Mouse (Mus musculus): Measurements from ENCODE around the gene Rcsd1.

Rcsd1 gene

DNA sequence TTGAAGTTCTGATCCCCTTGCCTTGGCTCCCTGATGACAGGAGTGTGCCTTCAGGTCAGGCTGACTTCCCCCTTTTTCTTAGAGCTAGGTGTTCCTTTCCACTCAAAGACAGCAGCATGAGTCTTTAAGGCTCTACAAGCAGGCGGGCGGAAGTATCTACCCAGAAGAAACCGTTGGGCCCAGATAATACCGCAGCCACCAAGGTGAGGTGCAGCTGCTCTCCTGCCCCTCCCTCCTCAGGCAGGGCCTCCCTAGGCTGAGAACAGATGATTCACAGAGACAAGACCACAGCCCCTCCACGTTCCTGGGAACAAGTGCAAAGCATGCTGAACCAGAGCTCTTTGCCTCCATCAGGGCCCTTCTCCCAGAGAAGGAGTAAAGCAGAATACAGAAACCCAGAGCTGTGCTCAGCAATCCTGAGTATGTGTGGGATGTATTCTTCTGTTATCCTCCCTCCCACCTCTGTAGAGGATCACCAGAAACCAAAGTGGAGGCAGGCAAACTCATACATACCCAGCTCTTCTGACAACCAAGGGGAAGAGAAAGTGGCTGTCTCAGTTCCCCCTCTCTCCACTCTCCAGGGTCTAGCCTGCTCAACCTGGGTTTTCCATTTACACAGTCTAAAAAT is at the start of gene Rcsd1:
Gene Rcsd1, minus strand, starts transcription at position 129 of the 628 bp plus-strand sequence.
- peak; percentile 63 to 71 for DNase-seq

DNA sequence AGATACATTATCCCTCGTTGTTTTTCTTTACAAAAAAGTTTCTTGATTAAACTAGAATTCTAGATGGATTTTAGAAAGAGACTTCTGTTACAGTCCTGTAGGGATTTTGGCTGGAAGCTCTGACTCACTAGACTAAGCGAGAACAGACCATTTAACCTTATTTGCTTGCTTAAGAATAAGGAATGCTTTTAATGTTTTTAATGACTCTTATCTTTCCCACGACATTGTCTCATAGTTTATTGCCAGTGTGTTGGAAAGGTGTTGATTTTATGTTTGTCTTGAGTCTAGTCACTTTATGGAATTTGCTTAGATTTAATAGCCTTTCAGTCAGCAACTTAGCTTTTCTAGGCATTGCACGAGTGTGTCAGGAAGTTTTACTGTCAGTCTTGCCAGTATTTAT is 45.6 kb upstream of the Rcsd1 start:
- no peak for DNase-seq

DNA sequence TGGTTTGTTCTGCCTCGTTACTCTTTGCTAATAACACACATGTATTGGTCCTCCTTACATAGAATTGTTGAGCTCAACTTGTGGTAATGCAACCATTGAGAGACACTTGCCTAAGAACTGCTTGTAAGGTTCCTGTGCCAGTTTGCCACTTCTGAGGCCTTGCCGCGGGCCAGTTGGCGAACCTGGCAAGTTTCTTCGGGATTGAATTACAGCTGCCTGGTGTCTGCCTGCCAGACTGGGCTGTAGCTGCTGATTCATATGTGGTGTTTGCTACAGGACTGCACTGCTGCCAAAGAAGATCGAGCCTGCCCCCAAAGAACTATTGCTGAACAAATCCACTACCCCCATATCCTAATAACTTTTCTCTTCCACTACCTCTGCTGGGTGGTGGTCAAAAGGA is 44.6 kb upstream of the Rcsd1 start:
- DNase-seq: no peak

GRCm38 (mm10) chr1:165751838-165752237 is 42.3 kb upstream of the Rcsd1 start:
- DNase-seq: no peak

DNA sequence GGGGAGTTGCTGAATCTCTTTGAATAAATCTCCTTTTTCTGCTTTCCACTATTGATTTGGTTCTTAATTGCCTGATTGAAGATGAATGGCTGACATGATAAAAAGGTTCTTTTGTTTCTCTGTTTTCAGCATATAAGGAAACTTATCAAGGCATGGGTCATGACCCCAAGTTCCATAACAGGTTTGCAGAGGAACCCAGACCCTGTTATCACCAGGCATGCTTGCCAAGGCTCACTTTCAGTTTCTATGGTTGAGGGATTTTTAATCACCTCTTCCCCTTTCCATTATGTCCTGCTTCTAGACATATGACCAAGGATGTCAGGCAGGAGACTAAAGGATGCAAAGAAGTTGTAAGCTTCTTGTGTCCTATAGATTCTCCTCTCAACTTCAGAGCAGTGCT is 41.6 kb upstream of the Rcsd1 start:
- DNase-seq: no peak

DNA sequence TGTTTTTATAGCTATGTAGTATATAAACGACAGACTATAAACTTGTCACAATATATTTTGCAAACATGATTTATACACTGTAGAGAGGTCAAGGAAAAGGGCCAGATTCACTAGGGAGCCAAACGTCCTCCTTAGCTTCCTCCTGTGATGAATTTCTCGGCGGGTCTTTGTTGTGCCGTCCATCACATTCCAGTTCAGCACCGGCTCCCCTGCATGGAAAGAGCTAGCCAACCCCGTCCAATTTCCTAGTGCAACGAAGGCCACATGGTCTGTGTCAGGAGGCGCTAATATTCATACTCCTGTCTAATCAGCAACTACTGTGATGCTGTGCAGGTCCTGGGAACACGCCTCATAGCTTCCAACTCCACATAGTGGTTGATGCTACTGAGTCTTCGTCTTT is 38.5 kb upstream of the Rcsd1 start:
- DNase-seq: no peak

DNA sequence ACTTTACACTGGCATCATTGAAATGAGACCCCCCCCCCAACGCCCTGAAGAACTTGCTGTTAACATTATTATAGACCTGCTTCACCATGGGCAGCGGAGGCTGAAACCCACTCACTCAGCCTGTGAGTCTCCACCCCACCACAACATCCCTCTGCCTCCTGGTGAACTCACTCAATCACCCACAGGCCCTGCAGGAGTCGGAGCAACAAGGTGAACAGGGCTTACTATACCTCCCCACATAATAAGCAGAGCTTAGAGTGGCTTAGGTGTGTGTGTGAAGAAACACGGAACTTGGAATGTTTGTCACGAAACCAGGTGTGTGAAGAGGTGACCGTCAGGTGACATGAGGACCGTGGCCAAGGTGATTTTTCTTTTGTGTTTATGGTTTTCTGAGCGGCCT is 32.4 kb upstream of the Rcsd1 start:
- no peak for DNase-seq

DNA sequence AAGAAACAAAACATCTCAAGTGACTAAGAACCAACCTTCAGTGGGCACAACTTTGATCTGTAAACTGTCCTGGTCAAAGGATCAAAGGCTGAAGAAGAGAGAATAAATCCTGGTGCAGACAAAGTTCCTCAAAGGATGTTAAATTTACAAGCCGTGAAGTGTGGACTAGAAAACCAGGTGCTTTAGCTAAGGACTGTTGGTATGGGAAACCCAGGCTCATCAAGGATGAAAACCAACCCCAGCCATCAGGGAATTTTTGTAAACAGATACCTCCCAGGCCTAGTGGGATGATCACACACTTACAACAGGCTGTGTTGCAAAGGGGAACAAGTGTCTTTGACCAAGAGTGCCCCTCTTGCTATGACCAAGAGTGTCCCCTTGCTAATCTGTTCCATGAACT is 29.4 kb upstream of the Rcsd1 start:
- no peak for DNase-seq

DNA sequence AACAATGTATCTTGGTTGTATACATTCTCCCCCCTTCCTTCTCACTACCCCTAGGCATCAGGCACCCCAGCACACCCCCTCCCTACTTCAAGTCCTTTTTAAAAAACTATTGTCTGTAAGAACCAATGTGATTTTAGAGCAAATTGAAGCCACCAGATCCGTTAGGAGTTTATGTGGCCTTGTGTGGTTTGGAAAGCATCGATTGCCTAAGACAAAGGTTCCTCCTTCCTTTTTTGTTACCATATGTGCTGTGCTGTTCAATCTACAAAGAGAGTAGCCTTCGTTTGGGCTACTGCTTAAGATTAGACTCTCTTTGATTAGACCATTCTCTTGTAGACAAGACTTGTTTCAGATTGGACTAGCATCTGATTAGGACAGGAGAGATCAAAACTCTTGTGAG is 28.3 kb upstream of the Rcsd1 start:
- DNase-seq: no peak

DNA sequence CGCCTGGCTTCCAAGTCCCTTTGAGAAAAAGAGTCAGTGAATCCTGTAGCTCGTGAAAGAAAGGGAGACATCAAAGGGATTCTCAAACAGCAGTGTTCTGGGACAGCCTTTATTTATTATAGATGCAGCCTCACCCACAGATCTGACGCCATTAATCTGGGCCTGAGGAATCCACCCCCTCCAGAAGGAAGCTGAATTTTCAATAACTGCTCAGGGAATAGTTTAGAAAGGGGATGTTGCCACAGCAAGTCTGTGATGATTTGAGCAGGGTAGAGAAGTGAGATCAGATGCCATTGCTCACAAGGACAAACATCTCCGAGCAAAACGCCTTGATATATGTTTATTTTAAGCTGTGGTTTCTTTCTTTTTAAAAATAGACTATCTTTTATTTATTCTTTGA is 27.9 kb upstream of the Rcsd1 start:
- no peak for DNase-seq

DNA sequence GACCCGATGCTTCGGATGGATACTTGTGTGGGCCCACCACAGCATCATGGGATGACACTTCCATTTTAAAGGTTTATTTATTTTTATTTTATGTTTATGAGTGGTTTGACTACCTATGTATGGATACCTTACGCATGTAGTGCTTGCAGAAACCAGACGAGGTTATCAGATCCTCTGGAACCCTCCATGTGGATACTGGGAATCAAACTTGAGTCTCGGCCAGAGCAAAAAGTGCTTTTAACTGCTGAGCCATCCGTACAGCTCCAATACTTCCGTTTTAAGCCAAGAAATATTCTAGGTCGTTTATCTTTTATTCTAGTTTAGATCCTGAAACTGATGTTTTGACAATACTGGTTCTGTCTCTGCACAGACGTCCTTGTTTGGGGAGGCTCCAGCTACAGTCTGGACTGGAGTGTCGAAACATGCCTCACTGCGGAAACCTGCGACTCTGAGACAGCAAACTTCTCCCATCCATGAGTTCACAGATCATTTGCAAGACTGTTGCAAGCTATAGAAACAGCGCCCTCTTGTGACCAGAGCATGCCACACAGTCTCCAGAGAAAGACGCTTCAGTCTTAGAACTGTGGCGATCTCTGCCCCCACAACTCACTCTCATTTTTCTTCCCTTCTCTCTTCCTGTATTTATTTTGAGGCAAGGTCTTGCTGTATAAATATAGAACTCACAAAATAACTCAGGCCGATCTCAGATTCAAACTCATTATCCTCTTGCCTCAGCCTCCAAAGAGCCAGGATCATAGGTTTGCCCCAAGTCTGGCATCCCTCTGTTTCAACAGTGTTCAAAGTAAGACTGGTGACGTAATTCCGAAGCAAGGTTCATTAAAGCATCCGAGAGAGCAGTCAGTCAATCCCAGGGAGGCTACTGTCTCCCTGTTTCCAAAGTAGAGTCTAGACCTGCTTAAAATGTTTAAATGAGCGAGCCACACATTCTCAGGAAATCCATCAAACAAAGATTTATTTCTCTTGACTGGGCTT is 26.6 kb upstream of the Rcsd1 start:
- peak; percentile 88 to 90 for DNase-seq

GRCm38 (mm10) chr1:165734840-165735239 is 25.3 kb upstream of the Rcsd1 start:
- DNase-seq: no peak

DNA sequence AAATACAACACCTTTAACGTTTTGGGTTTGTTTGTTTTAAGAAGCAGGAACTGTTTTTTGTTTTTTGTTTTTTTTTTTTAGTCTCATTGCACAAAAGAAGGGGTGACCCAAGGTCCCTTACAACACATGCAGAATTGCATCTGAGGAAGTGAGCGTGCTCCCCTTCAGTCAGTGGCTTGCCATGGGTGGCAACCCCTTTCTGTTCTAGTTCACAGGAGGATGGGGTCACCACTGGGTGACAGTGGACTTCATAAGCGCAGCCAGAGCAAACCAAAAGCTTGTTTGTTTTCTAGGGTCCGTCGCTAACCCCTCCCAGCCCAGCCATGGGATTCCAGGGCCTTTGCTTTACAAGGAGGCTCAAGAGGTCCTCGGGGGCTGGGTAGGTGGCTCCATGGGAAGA is 22.0 kb upstream of the Rcsd1 start:
- DNase-seq: no peak

GRCm38 (mm10) chr1:165730129-165730528 is 20.6 kb upstream of the Rcsd1 start:
- no peak for DNase-seq

GRCm38 (mm10) chr1:165728057-165728639 is 18.6 kb upstream of the Rcsd1 start:
- DNase-seq: no peak

- no peak for DNase-seq
Measured at GRCm38 (mm10) chr1:165726986-165727385, 17.4 kb upstream of the Rcsd1 start.

- no peak for DNase-seq
Measured at GRCm38 (mm10) chr1:165725039-165725644, 15.6 kb upstream of the Rcsd1 start.

DNA sequence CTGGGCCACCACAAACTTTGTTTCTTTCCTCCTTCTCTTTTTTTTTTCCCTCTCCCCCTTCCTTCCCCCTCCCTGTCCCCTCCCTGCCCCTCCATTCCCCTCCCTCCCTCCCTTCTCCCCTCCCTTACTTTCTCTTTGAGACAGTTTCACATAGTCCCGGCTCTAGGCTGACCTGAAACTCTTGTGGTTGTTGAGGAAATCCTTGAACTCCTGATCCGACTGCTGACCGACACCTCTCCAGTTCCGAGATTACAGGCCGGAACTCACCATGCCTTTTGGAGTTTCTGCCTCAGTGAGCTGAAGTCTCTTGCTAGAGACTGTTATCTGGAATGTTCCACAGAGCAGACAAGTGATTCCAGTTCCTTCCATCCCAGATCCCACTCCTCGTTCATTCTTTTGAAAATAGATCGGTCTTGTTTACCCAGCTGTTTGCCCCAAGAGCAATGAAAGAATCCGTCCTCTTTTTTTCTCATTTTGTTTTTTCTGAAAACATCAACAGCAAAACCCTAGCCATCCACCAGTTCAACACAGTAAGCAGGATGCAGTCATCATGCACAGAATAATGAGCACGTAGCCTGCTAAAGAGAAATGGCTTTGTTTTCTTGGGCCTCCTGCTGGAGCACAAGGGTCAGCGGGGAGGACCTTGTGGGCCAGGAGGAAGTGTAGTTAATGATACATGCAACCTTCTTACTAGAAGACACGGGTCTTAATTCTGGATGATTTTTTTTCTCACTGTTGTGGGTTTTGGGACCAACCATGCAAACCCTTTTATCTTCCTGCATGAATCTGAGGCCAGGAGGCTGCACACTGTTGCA is 14.9 kb upstream of the Rcsd1 start:
- no peak for DNase-seq

- no peak for DNase-seq
Measured at GRCm38 (mm10) chr1:165722531-165723123, 13.1 kb upstream of the Rcsd1 start.

DNA sequence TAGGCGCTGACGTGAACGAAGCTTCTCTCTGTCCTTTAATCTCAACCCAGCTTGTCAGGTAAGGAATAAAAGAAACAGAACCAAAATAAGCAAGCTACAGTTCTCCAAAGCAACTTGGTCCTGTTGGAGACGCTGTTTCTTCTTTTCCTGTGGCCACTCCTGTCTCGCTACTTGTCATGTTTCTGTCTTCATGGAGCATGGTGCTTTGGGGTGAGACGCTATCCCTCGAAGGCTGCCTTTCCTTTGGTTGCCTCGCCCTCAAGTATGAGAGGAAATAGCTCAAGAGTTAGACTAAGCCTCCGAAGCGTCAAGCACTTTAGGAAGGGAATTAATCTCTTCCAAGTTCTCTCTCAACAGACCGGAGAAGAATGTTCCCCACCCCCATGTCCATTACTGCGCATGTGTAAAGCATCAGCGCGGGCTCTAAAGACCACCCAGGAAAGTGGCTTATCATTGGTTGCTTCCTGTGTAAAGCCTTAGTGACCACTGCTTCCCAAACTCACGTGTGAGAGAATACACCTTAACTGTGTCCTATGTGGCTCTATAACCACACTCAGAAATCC is 9.1 kb upstream of the Rcsd1 start:
- peak in 1 of 2 experiments; percentile 31 for DNase-seq

DNA sequence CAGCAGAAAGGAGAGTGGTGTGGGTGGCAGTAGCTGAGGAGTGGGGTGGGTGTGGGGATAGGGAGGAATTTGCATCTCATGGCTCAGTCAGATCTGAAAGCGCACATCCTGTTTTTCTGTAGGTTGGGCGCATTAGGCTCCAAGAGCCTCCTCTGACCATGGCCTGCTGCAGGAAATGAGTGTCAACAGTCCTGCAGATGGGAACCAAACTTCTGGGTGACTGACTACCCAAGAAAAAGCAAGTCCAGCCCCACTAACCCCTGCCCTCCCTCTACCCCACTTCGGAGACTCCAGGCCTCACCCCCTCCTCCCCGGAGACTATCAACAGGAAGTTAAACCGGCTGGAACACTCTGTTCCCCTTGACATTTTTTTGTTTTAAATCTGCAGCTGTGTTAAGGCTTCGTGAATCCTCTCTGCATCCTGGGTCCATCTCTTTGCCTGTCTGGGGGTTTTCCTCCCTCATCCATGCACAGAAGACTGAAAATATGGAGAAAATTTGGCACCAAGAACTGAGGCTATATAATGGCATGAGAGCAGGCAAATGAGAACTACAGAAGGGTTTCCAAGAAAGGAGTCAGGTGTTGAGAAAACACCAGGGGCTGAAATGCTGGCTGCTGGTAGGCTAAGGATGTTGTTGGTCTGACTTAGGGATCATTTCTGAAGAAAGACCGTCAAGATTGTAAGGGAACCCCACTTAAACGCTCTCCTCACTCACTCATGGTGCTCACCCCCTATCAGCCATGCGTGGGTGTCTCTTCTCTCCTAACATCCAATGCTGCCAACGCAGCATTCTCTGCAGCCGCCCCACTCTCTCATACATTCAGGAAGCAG is 8.4 kb upstream of the Rcsd1 start:
- peak; percentile 76 to 82 for DNase-seq
